Mouse (Mus musculus) MEL (cell line): Measurements from ENCODE around the gene Stx5a. TPM values are rescaled to one million over a fixed set of nuclear protein-coding genes. Genes with fewer than 3 reads are reported as not detected.

Source experiments
- DNase-seq: peaks from one replicate; pipeline ENCODE4 v3.0.0; 2011; ENCODE audit warnings: low read depth, low spot score
- H3K27ac ChIP-seq: 2 replicates; pipeline ENCODE4 v1.5.1; 2012; ENCODE audit warnings: low read depth, mild to moderate bottlenecking, control low read depth, low read length, moderate library complexity; ENCODE audit not compliant: control insufficient read depth
- H3K27me3 ChIP-seq, 2 experiments: fragments of 150-350 bp in 1 of 2; sonication (generic) in 1 of 2; 2 replicates each; pipeline ENCODE4 v1.6.1; 2012; ENCODE audit warnings: low read length in 2 of 2, mild to moderate bottlenecking in 2 of 2, improper control_type of control experiment in 1 of 2, moderate library complexity in 1 of 2; ENCODE audit not compliant: insufficient read depth in 2 of 2, control insufficient read depth in 1 of 2
- H3K36me3 ChIP-seq, 2 experiments: 2 replicates each; pipeline ENCODE4 v1.6.1; 2012 to 2014; ENCODE audit warnings: low read length in 2 of 2, improper control_type of control experiment in 1 of 2, inconsistent platforms in 1 of 2, mild to moderate bottlenecking in 1 of 2; ENCODE audit not compliant: insufficient read depth in 2 of 2, control insufficient read depth in 1 of 2
- H3K4me1 ChIP-seq, 2 experiments: fragments of 150-350 bp in 1 of 2; sonication (generic) in 1 of 2; 2 replicates each; pipeline ENCODE4 v1.6.1; 2012; ENCODE audit warnings: low read length in 2 of 2, improper control_type of control experiment in 1 of 2, mild to moderate bottlenecking in 1 of 2; ENCODE audit not compliant: insufficient read depth in 2 of 2, control insufficient read depth in 1 of 2
- H3K4me3 ChIP-seq, 2 experiments: fragments of 150-350 bp in 1 of 2; sonication (generic) in 1 of 2; 2 replicates each; pipeline ENCODE4 v1.5.1; 2012; ENCODE audit warnings: low read depth in 2 of 2, low read length in 2 of 2, mild to moderate bottlenecking in 2 of 2, moderate library complexity in 2 of 2, control low read depth in 1 of 2, improper control_type of control experiment in 1 of 2; ENCODE audit not compliant: control insufficient read depth in 1 of 2, insufficient read depth in 1 of 2
- H3K79me2 ChIP-seq: 2 replicates; pipeline ENCODE4 v1.6.1; 2012; ENCODE audit warnings: mild to moderate bottlenecking, low read length, moderate library complexity; ENCODE audit not compliant: control insufficient read depth, poor library complexity, insufficient read depth
- H3K9ac ChIP-seq: 2 replicates; pipeline ENCODE4 v1.6.1; 2012; ENCODE audit warnings: low read depth, mild to moderate bottlenecking, control low read depth, low read length, moderate library complexity; ENCODE audit not compliant: control insufficient read depth, poor library complexity, severe bottlenecking
- H3K9me3 ChIP-seq: fragments of 150-350 bp; sonication (generic); replicated peaks from 2 replicates; pipeline ENCODE4 v1.6.1; 2012; ENCODE audit warnings: mild to moderate bottlenecking, low read length, improper control_type of control experiment, moderate library complexity; ENCODE audit not compliant: insufficient read depth
- BHLHE40 ChIP-seq: IDR thresholded peaks from 2 replicates; pipeline ENCODE4 v1.6.1; 2012; ENCODE audit warnings: low read depth, mild to moderate bottlenecking, inconsistent platforms, low read length, improper control_type of control experiment, borderline replicate concordance
- CHD1 ChIP-seq: IDR thresholded peaks from 2 replicates; pipeline ENCODE4 v1.6.1; 2012; ENCODE audit warnings: low read depth, mild to moderate bottlenecking, inconsistent platforms, low read length, improper control_type of control experiment
- CTCF ChIP-seq, 3 experiments: IDR thresholded peaks in 2 of 3; conservative IDR thresholded peaks in 1 of 3; 2 replicates each; pipeline ENCODE4 v1.5.1; 2011 to 2012; ENCODE audit warnings: low read length in 3 of 3, low read depth in 2 of 3, mild to moderate bottlenecking in 2 of 3, improper control_type of control experiment in 1 of 3, inconsistent platforms in 1 of 3, mixed read lengths in 1 of 3, moderate library complexity in 1 of 3; ENCODE audit not compliant: control insufficient read depth in 1 of 3, insufficient read depth in 1 of 3, poor library complexity in 1 of 3, severe bottlenecking in 1 of 3
- E2F4 ChIP-seq: IDR thresholded peaks from 2 replicates; pipeline ENCODE4 v1.6.1; 2011; ENCODE audit warnings: low read depth, low read length, improper control_type of control experiment, borderline replicate concordance
- ELF1 ChIP-seq: IDR thresholded peaks from 2 replicates; pipeline ENCODE4 v1.6.1; 2014; ENCODE audit warnings: low read depth, mild to moderate bottlenecking, inconsistent platforms, low read length, improper control_type of control experiment, moderate library complexity
- EP300 ChIP-seq, 2 experiments: IDR thresholded peaks; 2 replicates each; pipeline ENCODE4 v1.6.1; 2011; ENCODE audit warnings: improper control_type of control experiment in 2 of 2, low read length in 2 of 2, low read depth in 1 of 2, mild to moderate bottlenecking in 1 of 2
- ETS1 ChIP-seq: IDR thresholded peaks from 2 replicates; pipeline ENCODE4 v1.6.1; 2012; ENCODE audit warnings: low read depth, mild to moderate bottlenecking, inconsistent platforms, low read length, improper control_type of control experiment, moderate library complexity
- GABPA ChIP-seq: IDR thresholded peaks from 2 replicates; pipeline ENCODE4 v1.6.1; 2012; ENCODE audit warnings: low read depth, mild to moderate bottlenecking, inconsistent platforms, low read length, improper control_type of control experiment, moderate library complexity
- GATA1 ChIP-seq: IDR thresholded peaks from 2 replicates; pipeline ENCODE4 v1.6.1; 2011; ENCODE audit warnings: low read depth, low read length, improper control_type of control experiment
- HCFC1 ChIP-seq: IDR thresholded peaks from 2 replicates; pipeline ENCODE4 v1.6.1; 2012; ENCODE audit warnings: low read depth, mild to moderate bottlenecking, inconsistent platforms, low read length, improper control_type of control experiment, moderate library complexity
- JUND ChIP-seq: IDR thresholded peaks from 2 replicates; pipeline ENCODE4 v1.6.1; 2011; ENCODE audit warnings: low read depth, mild to moderate bottlenecking, improper control_type of control experiment, low read length
- KAT2A ChIP-seq: conservative IDR thresholded peaks from 2 replicates; pipeline ENCODE4 v1.6.1; 2012; ENCODE audit warnings: low read depth, low read length, improper control_type of control experiment, inconsistent platforms
- MAFK ChIP-seq: IDR thresholded peaks from 2 replicates; pipeline ENCODE4 v1.6.1; 2011; ENCODE audit warnings: low read depth, mild to moderate bottlenecking, low read length, improper control_type of control experiment, borderline replicate concordance
- MAX ChIP-seq: IDR thresholded peaks from 2 replicates; pipeline ENCODE4 v1.6.1; 2011; ENCODE audit warnings: low read length, improper control_type of control experiment
- MAZ ChIP-seq: IDR thresholded peaks from 2 replicates; pipeline ENCODE4 v1.6.1; 2012; ENCODE audit warnings: low read depth, mild to moderate bottlenecking, inconsistent platforms, low read length, improper control_type of control experiment
- MEF2A ChIP-seq: IDR thresholded peaks from 2 replicates; pipeline ENCODE4 v1.6.1; 2014; ENCODE audit warnings: low read depth, mild to moderate bottlenecking, inconsistent platforms, low read length, improper control_type of control experiment; ENCODE audit not compliant: poor library complexity, insufficient replicate concordance, severe bottlenecking; ENCODE audit errors: extremely low read depth
- MXI1 ChIP-seq: IDR thresholded peaks from 2 replicates; pipeline ENCODE4 v1.6.1; 2011; ENCODE audit warnings: mild to moderate bottlenecking, low read depth, low read length, improper control_type of control experiment
- MYB ChIP-seq: IDR thresholded peaks from 2 replicates; pipeline ENCODE4 v1.6.1; 2011; ENCODE audit warnings: mild to moderate bottlenecking, low read depth, low read length, improper control_type of control experiment
- MYC ChIP-seq: IDR thresholded peaks from 2 replicates; pipeline ENCODE4 v1.6.1; 2011; ENCODE audit warnings: low read depth, mild to moderate bottlenecking, low read length, improper control_type of control experiment, moderate library complexity
- NELFE ChIP-seq: IDR thresholded peaks from 2 replicates; pipeline ENCODE4 v1.6.1; 2011; ENCODE audit warnings: low read depth, low read length, improper control_type of control experiment
- NRF1 ChIP-seq: IDR thresholded peaks from 2 replicates; pipeline ENCODE4 v1.6.1; 2014; ENCODE audit warnings: low read depth, mild to moderate bottlenecking, inconsistent platforms, low read length, improper control_type of control experiment, moderate library complexity; ENCODE audit not compliant: poor library complexity, insufficient read depth, severe bottlenecking
- POLR2A ChIP-seq, 2 experiments: IDR thresholded peaks; 2 replicates each; pipeline ENCODE4 v1.6.1; 2011 to 2012; ENCODE audit warnings: low read length in 2 of 2, mild to moderate bottlenecking in 2 of 2, control low read depth in 1 of 2, improper control_type of control experiment in 1 of 2, low read depth in 1 of 2, moderate library complexity in 1 of 2; ENCODE audit not compliant: control insufficient read depth in 1 of 2, insufficient read depth in 1 of 2, poor library complexity in 1 of 2
- POLR2AphosphoS2 ChIP-seq: IDR thresholded peaks from 2 replicates; pipeline ENCODE4 v1.6.1; 2011; ENCODE audit warnings: low read length, improper control_type of control experiment
- POLR2AphosphoS5 ChIP-seq: IDR thresholded peaks from 2 replicates; pipeline ENCODE4 v1.6.1; 2012; ENCODE audit warnings: low read depth, borderline replicate concordance, mild to moderate bottlenecking, inconsistent platforms, low read length, moderate library complexity, mixed read lengths
- RAD21 ChIP-seq: IDR thresholded peaks from 2 replicates; pipeline ENCODE4 v1.6.1; 2011; ENCODE audit warnings: mild to moderate bottlenecking, low read depth, low read length, improper control_type of control experiment
- RCOR1 ChIP-seq: IDR thresholded peaks from 2 replicates; pipeline ENCODE4 v1.6.1; 2012; ENCODE audit warnings: low read depth, mild to moderate bottlenecking, inconsistent platforms, low read length, improper control_type of control experiment
- SIN3A ChIP-seq: IDR thresholded peaks from 2 replicates; pipeline ENCODE4 v1.6.1; 2012; ENCODE audit warnings: low read length, improper control_type of control experiment, inconsistent platforms
- SMC3 ChIP-seq: IDR thresholded peaks from 2 replicates; pipeline ENCODE4 v1.6.1; 2011; ENCODE audit warnings: low read depth, low read length, improper control_type of control experiment
- TBP ChIP-seq: IDR thresholded peaks from 2 replicates; pipeline ENCODE4 v1.8.0; 2011; ENCODE audit warnings: low read depth, low read length, improper control_type of control experiment
- TCF12 ChIP-seq: IDR thresholded peaks from 2 replicates; pipeline ENCODE4 v1.6.1; 2014; ENCODE audit warnings: low read depth, mild to moderate bottlenecking, inconsistent platforms, low read length, improper control_type of control experiment, moderate library complexity
- UBTF ChIP-seq: IDR thresholded peaks from 2 replicates; pipeline ENCODE4 v1.6.1; 2012; ENCODE audit warnings: low read depth, mild to moderate bottlenecking, inconsistent platforms, low read length, improper control_type of control experiment, moderate library complexity, borderline replicate concordance; ENCODE audit not compliant: insufficient read depth
- USF1 ChIP-seq: IDR thresholded peaks from 2 replicates; pipeline ENCODE4 v1.6.1; 2014; ENCODE audit warnings: low read depth, mild to moderate bottlenecking, inconsistent platforms, low read length, improper control_type of control experiment, moderate library complexity
- USF2 ChIP-seq, 2 experiments: IDR thresholded peaks; 2 replicates each; pipeline ENCODE4 v1.6.1; 2011 to 2012; ENCODE audit warnings: improper control_type of control experiment in 2 of 2, low read length in 2 of 2, borderline replicate concordance in 1 of 2, inconsistent platforms in 1 of 2, low read depth in 1 of 2, mild to moderate bottlenecking in 1 of 2; ENCODE audit not compliant: insufficient read depth in 1 of 2
- ZC3H11A ChIP-seq: IDR thresholded peaks from 2 replicates; pipeline ENCODE4 v1.6.1; 2012; ENCODE audit warnings: low read depth, mild to moderate bottlenecking, inconsistent platforms, low read length, improper control_type of control experiment
- ZKSCAN1 ChIP-seq: IDR thresholded peaks from 2 replicates; pipeline ENCODE4 v1.6.1; 2012; ENCODE audit warnings: low read depth, mild to moderate bottlenecking, inconsistent platforms, low read length, improper control_type of control experiment, moderate library complexity
- ZMIZ1 ChIP-seq: IDR thresholded peaks from 2 replicates; pipeline ENCODE4 v1.6.1; 2012; ENCODE audit warnings: low read depth, mild to moderate bottlenecking, inconsistent platforms, low read length, improper control_type of control experiment, moderate library complexity
- ZNF384 ChIP-seq: IDR thresholded peaks from 2 replicates; pipeline ENCODE4 v1.6.1; 2012; ENCODE audit warnings: low read depth, mild to moderate bottlenecking, inconsistent platforms, low read length, improper control_type of control experiment
- polyA plus RNA-seq, 2 experiments: library from polyadenylated mRNA; stranded (reverse) in 1 of 2; unstranded in 1 of 2; fragments of >175 nt in 1 of 2; fragments of >200 nt in 1 of 2; gene quantifications; 2 replicates each; pipeline versions ENCODE4 v1.2.1 to v1.2.4; 2012; ENCODE audit warnings: low replicate concordance in 2 of 2, low read depth in 1 of 2; ENCODE audit not compliant: insufficient read length in 2 of 2, insufficient read depth in 1 of 2, missing spikeins in 1 of 2
- total RNA-seq: library from RNA; depleted of rRNA; stranded (reverse); fragments of 300-350 nt; gene quantifications from 2 replicates; pipeline ENCODE4 v1.2.3, GENCODE M21; 2012

The Stx5a gene
- total and polyA plus RNA-seq, 3 experiments, result 28.7 to 50.0 TPM; not detected in 1

DNA sequence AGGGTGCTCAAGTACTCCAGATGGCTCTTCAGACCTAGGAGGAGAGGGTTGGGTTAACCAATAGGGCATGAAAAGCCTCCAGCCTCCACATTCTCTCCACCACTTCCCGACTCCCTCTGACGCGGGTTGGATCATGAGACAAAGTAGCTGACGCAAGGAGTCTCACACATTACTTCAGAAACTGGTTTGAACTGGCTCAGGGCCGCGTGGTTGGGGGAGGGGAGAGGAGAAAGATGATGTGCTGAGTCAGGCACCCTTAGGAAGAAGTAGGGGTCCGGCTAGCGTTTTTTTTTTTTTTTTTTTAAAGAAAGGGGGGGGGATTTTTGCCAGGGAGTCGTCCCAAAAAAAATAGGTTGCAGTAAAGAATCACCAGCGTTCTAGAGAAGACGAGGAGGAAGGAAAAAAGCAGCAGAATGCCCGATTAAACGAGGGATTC, 28.3 kb upstream of the Stx5a start:
- no peaks in the 10 kb centered on the region for H3K27me3 ChIP-seq
- H3K36me3 ChIP-seq, result peaks cover 15 to 34% of the 10 kb centered on the region in 2 experiments
- H3K9ac ChIP-seq, result peak overlapping the region; percentile 90
- H3K4me3 ChIP-seq, result peak overlapping the region; percentile 82 to 88
- H3K27ac ChIP-seq, result peak overlapping the region; percentile 91
- H3K9me3 ChIP-seq, result no peaks in the 10 kb centered on the region
- peaks cover 34% of the 10 kb centered on the region for H3K79me2 ChIP-seq
- H3K4me1 ChIP-seq, result peaks cover 5 to 31% of the 10 kb centered on the region in 2 experiments; a peak in 3 of 4 replicates
- DNase-seq, result peak; percentile 95
- TF ChIP-seq RCOR1 (no peak), SIN3A (peak; percentile 84), ZMIZ1 (no peak), JUND (no peak), CTCF (IDR thresholded peaks at IDR 0.05 in 2 of 3, conservative IDR thresholded peaks at IDR 0.05 in 1 of 3; ENCODE audit: control insufficient read depth in 1 of 3, insufficient read depth in 1 of 3, low read depth in 2 of 3, low read length in 3 of 3, poor library complexity in 1 of 3, severe bottlenecking in 1 of 3) (no peak), MAX (peak; percentile 94), USF2 (IDR thresholded peaks at IDR 0.05; ENCODE audit: borderline replicate concordance in 1 of 2, insufficient read depth in 1 of 2, low read depth in 1 of 2, low read length in 2 of 2) (no peak), ZNF384 (peak; percentile 91), MAFK (peak; percentile 93), POLR2AphosphoS2 (0 out of 2 replicates have a peak, but pooled peaks have one; percentile 46), GABPA (peak; percentile 82), ETS1 (peak; percentile 89), MAZ (no peak), BHLHE40 (peak; percentile 38; the same call in 1 of the 2 replicates), ZKSCAN1 (no peak; the same call in 1 of the 2 replicates), E2F4 (no peak), EP300 (IDR thresholded peaks at IDR 0.05; ENCODE audit: low read depth in 1 of 2, low read length in 2 of 2) (peak in 1 of 2 experiments; percentile 73; a peak in 2 of 4 replicates), USF1 (peak; percentile 66), SMC3 (no peak), NRF1 (no peak), GATA1 (no peak), UBTF (no peak), MXI1 (peak; percentile 91), POLR2A (IDR thresholded peaks at IDR 0.05; ENCODE audit: control insufficient read depth in 1 of 2, insufficient read depth in 1 of 2, low read depth in 1 of 2, low read length in 2 of 2, poor library complexity in 1 of 2) (peak in 1 of 2 experiments; percentile 43; a peak in 1 of 4 replicates), ZC3H11A (no peak), RAD21 (no peak), MYB (no peak), HCFC1 (peak; percentile 75), MEF2A (no peak), TCF12 (peak; percentile 77; the same call in 1 of the 2 replicates), POLR2AphosphoS5 (no peak), ELF1 (peak; percentile 64), TBP (no peak; the same call in 1 of the 2 replicates), KAT2A (peak; percentile 64), CHD1 (0 out of 2 replicates have a peak, but pooled peaks have one; percentile 32), NELFE (peak; percentile 18), MYC (peak; percentile 98)
